Mouse (Mus musculus) lung, postnatal 0 days (tissue): ENCODE data around the gene Chrna1. TPM values are rescaled to one million over a fixed set of nuclear protein-coding genes. Genes with fewer than 3 reads are reported as not detected.

Experiments
- ATAC-seq: fragments of 200-750 bp; cut with Nextera tagmentation; 2 replicates; pipeline ENCODE4 v1.8.0; 2017; ENCODE audit warnings: moderate library complexity
- DNase-seq: peaks from one replicate; pipeline ENCODE4 v3.0.0-alpha.2; 2016; ENCODE audit warnings: low spot score
- H3K27ac ChIP-seq: fragments of 300-500 bp; sonication (generic); 2 replicates; pipeline ENCODE4 v1.5.1; 2014; ENCODE audit warnings: antibody characterized with exemption, mild to moderate bottlenecking, low read length, mixed read lengths
- H3K27me3 ChIP-seq: fragments of 300-500 bp; sonication (generic); replicated peaks from 2 replicates; pipeline ENCODE4 v1.6.1; 2014; ENCODE audit warnings: low read length, mixed read lengths; ENCODE audit not compliant: insufficient read depth
- H3K36me3 ChIP-seq: fragments of 300-500 bp; sonication (generic); 2 replicates; pipeline ENCODE4 v1.6.1; 2014; ENCODE audit warnings: low read length, mixed read lengths; ENCODE audit not compliant: insufficient read depth
- H3K4me1 ChIP-seq: fragments of 300-500 bp; sonication (generic); 2 replicates; pipeline ENCODE4 v1.6.1; 2014; ENCODE audit warnings: antibody characterized with exemption, low read depth, low read length, mixed read lengths; ENCODE audit not compliant: insufficient read depth
- H3K4me2 ChIP-seq: fragments of 300-500 bp; sonication (generic); replicated peaks from 2 replicates; pipeline ENCODE4 v1.6.1; 2014; ENCODE audit warnings: low read depth, mild to moderate bottlenecking, low read length, moderate library complexity, mixed read lengths
- H3K4me3 ChIP-seq: fragments of 300-500 bp; sonication (generic); 2 replicates; pipeline ENCODE4 v1.5.1; 2014; ENCODE audit warnings: low read depth, low read length
- H3K9ac ChIP-seq: fragments of 300-500 bp; sonication (generic); replicated peaks from 2 replicates; pipeline ENCODE4 v1.6.1; 2014; ENCODE audit warnings: low read depth, mild to moderate bottlenecking
- H3K9me3 ChIP-seq: fragments of 300-500 bp; sonication (generic); 2 replicates; pipeline ENCODE4 v1.6.1; 2016; ENCODE audit warnings: low read length, mixed read lengths
- CTCF ChIP-seq: IDR thresholded peaks from 2 replicates; pipeline ENCODE4 v1.5.1; 2016; ENCODE audit warnings: antibody characterized with exemption, mild to moderate bottlenecking
- EP300 ChIP-seq: IDR thresholded peaks from 2 replicates; pipeline ENCODE4 v1.6.1; 2016; ENCODE audit warnings: antibody characterized with exemption, mild to moderate bottlenecking, control low read depth
- WGBS: fragments of 180-500 bp; shearing (Covaris S2); extraction: QIAGEN DNeasy Blood & Tissue Kit; methylation state at CpG from one replicate; pipeline ENCODE4 v1.1.7; 2014; 5-methylcytosine and 5-hydroxymethylcytosine counted together
- polyA plus RNA-seq: library from polyadenylated mRNA; unstranded; fragments of >200 nt; fragmentation: Nextera tagmentation; extraction: Ambion mirVana; gene quantifications from 2 replicates; pipeline ENCODE4 v1.2.1, GENCODE M21; 2015

Gene Chrna1
- polyA plus RNA-seq, result 0.07 and 0.12 TPM in 2 replicates

DNA sequence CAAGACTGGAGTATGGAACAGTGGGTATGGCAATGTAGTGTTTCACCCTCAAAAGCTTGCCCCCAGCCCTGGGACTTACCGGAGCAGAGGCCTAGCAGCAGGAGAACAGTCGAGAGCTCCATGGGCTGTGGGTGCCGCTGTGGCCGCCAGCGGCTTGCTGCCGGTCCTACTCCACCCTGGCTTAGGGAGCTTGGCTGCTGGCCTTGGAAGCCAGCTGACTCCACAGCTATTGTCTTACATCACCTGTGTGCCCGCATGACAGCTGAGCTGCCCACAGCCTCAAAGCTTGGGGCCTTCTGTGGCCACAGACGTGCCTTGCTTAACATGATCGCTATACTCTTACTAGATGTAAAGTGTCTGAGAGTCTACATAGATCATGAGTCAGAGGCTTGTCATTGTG lies at the start of gene Chrna1:
Chrna1 (minus strand) TSS at position 173 of the 400 bp plus-strand sequence.
- ATAC-seq (no peak), DNase-seq (no peak)
- Histone ChIP-seq H3K9ac (no peak within 1 kb of the TSS), H3K9me3 (no peaks in the 10 kb centered on the region), H3K27ac (no peak within 1 kb of the TSS), H3K4me2 (no peak within 1 kb of the TSS), H3K36me3 (no peaks in the 10 kb centered on the region), H3K27me3 (no peaks in the 10 kb centered on the region), H3K4me1 (no peaks in the 10 kb centered on the region), H3K4me3 (no peak within 1 kb of the TSS)
- 90% methylated on average over 9 of the region's 9 CpGs for WGBS
- TF ChIP-seq CTCF, result no peak
- no peak for TF ChIP-seq EP300

DNA sequence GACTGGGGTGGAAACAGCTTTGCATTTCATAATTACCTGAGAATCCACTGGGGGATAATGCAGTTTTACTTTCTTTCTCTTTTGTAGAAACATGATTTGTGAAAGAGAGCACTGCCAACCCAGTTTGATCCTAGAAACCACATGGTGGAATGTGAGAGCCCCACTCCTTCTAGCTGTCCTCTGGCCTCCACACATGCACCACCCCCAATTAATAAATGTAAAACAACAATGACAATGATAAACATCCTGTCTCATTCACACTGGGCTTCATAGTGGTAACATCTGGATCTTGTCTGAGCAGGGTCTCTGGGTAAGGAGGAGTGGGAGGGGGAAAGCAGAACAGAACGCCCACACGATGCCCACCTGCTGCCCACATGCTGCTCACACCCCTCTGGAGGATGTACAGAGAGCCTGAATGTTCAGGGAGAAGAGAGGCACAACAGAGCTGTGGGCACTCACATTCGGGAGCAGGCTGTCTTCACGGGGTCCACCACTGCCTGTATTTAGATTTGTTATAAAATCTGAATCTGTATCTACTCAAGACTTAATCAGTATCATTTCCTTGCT lies 38.4 kb upstream of the Chrna1 start:
- WGBS, result 59% methylated on average over 4 of the region's 4 CpGs
- Histone ChIP-seq H3K9me3 (no peaks in the 10 kb centered on the region), H3K4me3 (no peak overlapping the region), H3K4me2 (no peak overlapping the region), H3K36me3 (0 out of 2 replicates have a peak, but pooled peaks cover 3% of the 10 kb centered on the region), H3K27ac (no peak overlapping the region), H3K9ac (no peak overlapping the region), H3K4me1 (no peaks in the 10 kb centered on the region), H3K27me3 (no peaks in the 10 kb centered on the region)
- DNase-seq (no peak), ATAC-seq (no peak)
- TF ChIP-seq CTCF, result no peak
- TF ChIP-seq EP300, result no peak

DNA sequence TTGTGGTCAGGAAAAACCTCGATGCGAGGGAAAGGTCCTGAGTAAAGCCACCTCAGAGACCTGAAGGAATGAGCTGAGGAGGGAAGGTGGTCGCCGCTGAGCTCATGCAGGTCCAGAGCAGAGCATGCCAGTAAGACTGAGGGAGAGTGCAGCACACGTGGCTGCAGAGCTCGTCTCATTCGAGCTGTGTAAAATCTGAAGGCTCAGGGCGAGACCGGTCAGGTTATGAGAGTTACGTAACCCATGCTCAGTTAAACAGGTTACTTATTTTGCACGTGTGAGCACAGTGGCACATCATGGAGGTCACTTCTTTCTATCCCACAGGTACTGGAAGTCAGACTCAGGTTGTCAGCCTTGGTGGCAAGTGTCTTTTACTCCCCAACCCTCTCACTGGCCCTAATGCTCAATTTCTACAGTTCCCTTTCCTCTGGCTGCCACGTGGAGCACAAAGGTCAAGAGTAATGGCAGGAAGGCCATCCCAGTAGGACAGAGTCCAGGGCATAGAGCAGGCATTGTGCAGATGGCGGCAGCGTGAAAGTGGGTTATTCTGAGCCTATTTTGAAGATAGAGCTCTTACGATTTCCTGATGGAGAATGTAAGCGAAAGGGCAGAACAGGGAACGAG lies 36.4 kb upstream of the Chrna1 start:
- no peak overlapping the region for H3K4me3 ChIP-seq
- TF ChIP-seq EP300 (no peak), CTCF (no peak)
- no peaks in the 10 kb centered on the region for H3K9me3 ChIP-seq
- H3K36me3 ChIP-seq, result no peaks in the 10 kb centered on the region
- H3K27ac ChIP-seq, result no peak overlapping the region
- DNase-seq (no peak), ATAC-seq (no peak)
- no peaks in the 10 kb centered on the region for H3K4me1 ChIP-seq
- 80% methylated on average over 17 of the region's 17 CpGs for WGBS
- no peaks in the 10 kb centered on the region for H3K27me3 ChIP-seq
- H3K9ac ChIP-seq, result no peak overlapping the region
- no peak overlapping the region for H3K4me2 ChIP-seq

DNA sequence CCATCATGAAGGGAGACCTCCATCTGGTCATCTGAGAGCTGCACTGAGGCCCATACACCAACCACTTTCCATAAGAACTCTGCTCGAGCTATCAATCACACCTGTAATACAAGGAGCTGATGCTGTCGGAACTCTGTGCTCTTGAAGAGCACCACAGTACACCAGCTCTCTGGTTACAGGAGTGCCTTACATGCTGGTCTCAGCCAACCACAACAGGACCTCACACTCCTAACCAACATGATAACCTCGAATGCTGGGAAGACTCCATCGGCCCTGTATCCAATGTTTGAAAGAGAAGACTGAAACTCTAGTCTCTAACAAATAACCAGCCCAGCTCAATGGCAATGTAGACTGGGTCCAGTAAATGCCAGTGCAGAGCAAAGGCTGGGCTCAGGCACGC lies 35.3 kb upstream of the Chrna1 start:
- Histone ChIP-seq H3K4me2 (no peak overlapping the region), H3K36me3 (no peaks in the 10 kb centered on the region), H3K9ac (no peak overlapping the region), H3K9me3 (no peaks in the 10 kb centered on the region), H3K4me1 (no peaks in the 10 kb centered on the region), H3K4me3 (no peak overlapping the region), H3K27me3 (no peaks in the 10 kb centered on the region), H3K27ac (no peak overlapping the region)
- TF ChIP-seq CTCF (no peak), EP300 (no peak)
- 88% methylated on average over 5 of the region's 5 CpGs for WGBS
- no peak for ATAC-seq
- DNase-seq, result no peak

DNA sequence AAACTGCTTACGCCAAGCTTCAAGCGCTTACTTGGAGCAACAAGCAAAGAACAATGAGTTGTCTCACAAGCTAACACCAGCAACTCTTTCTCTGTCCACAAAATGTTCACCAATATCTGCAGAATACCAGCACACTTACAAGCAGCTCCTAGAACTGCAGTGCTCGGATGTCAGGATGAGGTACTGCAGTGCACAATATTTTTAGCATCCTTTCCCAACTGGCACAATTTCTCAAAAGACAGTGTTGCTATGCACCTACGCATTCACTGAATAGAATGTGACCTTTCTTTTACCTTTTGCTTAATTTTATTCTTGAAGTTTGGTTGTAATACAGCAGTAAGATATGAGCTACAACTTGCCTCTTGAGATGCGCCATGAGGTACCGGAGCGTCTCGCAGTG lies 34.2 kb upstream of the Chrna1 start:
- no peak for DNase-seq
- no peak overlapping the region for H3K4me3 ChIP-seq
- WGBS, result 96% methylated on average over 8 of the region's 8 CpGs

DNA sequence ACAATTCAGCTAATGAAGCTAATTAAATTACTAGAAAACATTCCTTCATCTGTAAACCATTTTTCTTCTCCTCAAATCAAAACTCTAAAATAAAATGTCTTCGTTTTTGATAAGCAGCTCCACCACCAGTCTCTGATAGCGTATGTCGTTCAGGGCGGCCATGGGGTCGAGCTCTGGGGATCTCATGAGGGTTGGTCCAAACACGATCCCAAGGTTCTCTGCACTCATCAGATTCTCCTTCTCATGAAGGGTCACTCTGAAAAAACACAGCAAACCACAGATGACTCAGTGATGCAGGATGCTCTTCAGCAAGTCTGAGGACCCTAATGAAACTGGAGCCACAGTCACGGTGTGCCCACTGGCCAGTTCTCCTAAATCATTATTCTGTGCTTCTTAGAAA lies 32.8 kb upstream of the Chrna1 start:
- Histone ChIP-seq H3K36me3 (no peaks in the 10 kb centered on the region), H3K9ac (no peak overlapping the region), H3K27ac (no peak overlapping the region), H3K4me3 (no peak overlapping the region), H3K9me3 (no peaks in the 10 kb centered on the region), H3K4me2 (no peak overlapping the region), H3K27me3 (no peaks in the 10 kb centered on the region), H3K4me1 (0 out of 2 replicates have a peak, but pooled peaks cover 5% of the 10 kb centered on the region)
- 94% methylated on average over 7 of the region's 7 CpGs for WGBS
- TF ChIP-seq EP300, result no peak
- TF ChIP-seq CTCF, result no peak
- no peak for ATAC-seq
- DNase-seq, result no peak

More for the DNA sequence above, 34.2 kb upstream of the Chrna1 start:
- H3K9ac ChIP-seq, result no peak overlapping the region
- no peak overlapping the region for H3K27ac ChIP-seq
- TF ChIP-seq CTCF, result no peak
- TF ChIP-seq EP300, result no peak
- H3K36me3 ChIP-seq, result no peaks in the 10 kb centered on the region
- H3K4me2 ChIP-seq, result no peak overlapping the region
- H3K4me1 ChIP-seq, result 0 out of 2 replicates have a peak, but pooled peaks cover 4% of the 10 kb centered on the region
- no peak for ATAC-seq
- no peaks in the 10 kb centered on the region for H3K9me3 ChIP-seq
- no peaks in the 10 kb centered on the region for H3K27me3 ChIP-seq
